Mouse (Mus musculus): ENCODE data around the gene Spcs2.
A peak's percentile ranks its signal among the peaks of the same experiment; 100 is the strongest.

The Spcs2 gene

GRCm38 (mm10) chr7:99863362-99863761 is at the start of gene Spcs2:
Spcs2 (minus strand) TSS chr7:99863462.
- no peak for DNase-seq

- DNase-seq = no peak
Measured at GRCm38 (mm10) chr7:99911038-99911437, 47.8 kb upstream of the Spcs2 start.

GRCm38 (mm10) chr7:99907463-99907862 is 44.2 kb upstream of the Spcs2 start:
- DNase-seq = no peak

GRCm38 (mm10) chr7:99906346-99906745 is 43.1 kb upstream of the Spcs2 start:
- DNase-seq = no peak

- no peak for DNase-seq
Measured at GRCm38 (mm10) chr7:99904421-99905005, 41.3 kb upstream of the Spcs2 start.

GRCm38 (mm10) chr7:99902918-99903665 is 39.8 kb upstream of the Spcs2 start:
- DNase-seq = no peak

GRCm38 (mm10) chr7:99902208-99902607 is 38.9 kb upstream of the Spcs2 start:
- no peak for DNase-seq

- DNase-seq = no peak
Measured at GRCm38 (mm10) chr7:99896905-99897304, 33.6 kb upstream of the Spcs2 start.

GRCm38 (mm10) chr7:99894478-99894877 is 31.2 kb upstream of the Spcs2 start:
- no peak for DNase-seq

- DNase-seq = no peak
Measured at GRCm38 (mm10) chr7:99893967-99894366, 30.7 kb upstream of the Spcs2 start.

- DNase-seq = no peak
Measured at GRCm38 (mm10) chr7:99892351-99892750, 29.1 kb upstream of the Spcs2 start.

- no peak for DNase-seq
Measured at GRCm38 (mm10) chr7:99891471-99891870, 28.2 kb upstream of the Spcs2 start.

GRCm38 (mm10) chr7:99890168-99890755 is 27.0 kb upstream of the Spcs2 start:
- DNase-seq = no peak

- no peak for DNase-seq
Measured at GRCm38 (mm10) chr7:99889175-99889880, 26.1 kb upstream of the Spcs2 start.

GRCm38 (mm10) chr7:99887743-99888142 is 24.5 kb upstream of the Spcs2 start:
- no peak for DNase-seq

GRCm38 (mm10) chr7:99887230-99887735 is 24.0 kb upstream of the Spcs2 start:
- DNase-seq = no peak

GRCm38 (mm10) chr7:99878254-99878653 is 15.0 kb upstream of the Spcs2 start:
- no peak for DNase-seq

GRCm38 (mm10) chr7:99876345-99876744 is 13.1 kb upstream of the Spcs2 start:
- peak; percentile 75 for DNase-seq

GRCm38 (mm10) chr7:99875891-99876290 is 12.6 kb upstream of the Spcs2 start:
- DNase-seq = no peak

- DNase-seq = no peak
Measured at GRCm38 (mm10) chr7:99873965-99874364, 10.7 kb upstream of the Spcs2 start.

GRCm38 (mm10) chr7:99869296-99869695 is 6.0 kb upstream of the Spcs2 start:
- no peak for DNase-seq

GRCm38 (mm10) chr7:99865219-99865618 is 2.0 kb upstream of the Spcs2 start:
- no peak for DNase-seq

- DNase-seq = no peak
Measured at GRCm38 (mm10) chr7:99864241-99865028, 1.2 kb upstream of the Spcs2 start.

All from kidney, adult 9 months (tissue).